Mouse (Mus musculus) heart, embryonic 12.5 days (tissue): ENCODE measurements at regions not wholly inside any gene's neighbourhood (a gene's known extent, or its start where the extent isn't known, plus 50 kb on each side); places are given as distances from the start of the nearest gene placed in this dataset. TPM values are rescaled to one million over a fixed set of nuclear protein-coding genes. Genes with fewer than 3 reads are reported as not detected.
"Not testable (repeated sequence)": the region's sequence is repeated elsewhere in the genome, so short reads cannot be mapped to it uniquely, and the experiment has no call there.

Experiments used
- ATAC-seq: fragments of 200-750 bp; cut with Nextera tagmentation; 2 replicates; pipeline ENCODE4 v1.8.0; 2017; ENCODE audit warnings: moderate TSS enrichment, moderate library complexity; ENCODE audit not compliant: insufficient number of reproducible peaks, low FRiP score
- H3K27ac ChIP-seq: fragments of 300-500 bp; sonication (generic); 2 replicates; pipeline ENCODE4 v1.5.1; 2016; ENCODE audit warnings: mild to moderate bottlenecking, moderate library complexity; ENCODE audit not compliant: poor library complexity, severe bottlenecking
- H3K27me3 ChIP-seq: fragments of 300-500 bp; sonication (generic); replicated peaks from 2 replicates; pipeline ENCODE4 v1.6.1; 2016; ENCODE audit warnings: mild to moderate bottlenecking, moderate library complexity
- H3K36me3 ChIP-seq: fragments of 300-500 bp; sonication (generic); 2 replicates; pipeline ENCODE4 v1.6.1; 2016; ENCODE audit warnings: mild to moderate bottlenecking, moderate library complexity
- H3K4me1 ChIP-seq: fragments of 300-500 bp; sonication (generic); replicated peaks from 2 replicates; pipeline ENCODE4 v1.6.1; 2016; ENCODE audit warnings: mild to moderate bottlenecking
- H3K4me2 ChIP-seq: fragments of 300-500 bp; sonication (generic); 2 replicates; pipeline ENCODE4 v1.6.1; 2016; ENCODE audit warnings: mild to moderate bottlenecking, moderate library complexity
- H3K4me3 ChIP-seq: fragments of 300-500 bp; sonication (generic); 2 replicates; pipeline ENCODE4 v1.5.1; 2016; ENCODE audit warnings: mild to moderate bottlenecking
- H3K9ac ChIP-seq: fragments of 300-500 bp; sonication (generic); 2 replicates; pipeline ENCODE4 v1.6.1; 2016; ENCODE audit warnings: mild to moderate bottlenecking, moderate library complexity
- H3K9me3 ChIP-seq: fragments of 300-500 bp; sonication (generic); replicated peaks from 2 replicates; pipeline ENCODE4 v1.6.1; 2016; ENCODE audit warnings: mild to moderate bottlenecking, moderate library complexity
- WGBS: fragments of 180-500 bp; shearing (Covaris S2); methylation state at CpG from one replicate; pipeline ENCODE4 v1.1.7; 2016; 5-methylcytosine and 5-hydroxymethylcytosine counted together
- microRNA-seq: library from miRNA; unstranded; fragments of <30 nt; microRNA quantifications from one replicate; pipeline ENCODE4, GENCODE M21; 2017

- Histone ChIP-seq H3K4me2 (no peak overlapping the region), H3K4me3 (no peak overlapping the region), H3K27ac (no peak overlapping the region), H3K4me1 (peaks cover 20% of the 10 kb centered on the region), H3K27me3 (no peaks in the 10 kb centered on the region), H3K9ac (no peak overlapping the region), H3K36me3 (no peaks in the 10 kb centered on the region), H3K9me3 (0 out of 2 replicates have a peak, but pooled peaks cover 6% of the 10 kb centered on the region)
- ATAC-seq: no peak
- WGBS: 69% methylated on average over 5 of the region's 5 CpGs
Measured at GRCm38 (mm10) chr7:113694466-113694865, 71.3 kb upstream of the Spon1 start.

- Histone ChIP-seq H3K9ac (no peak overlapping the region), H3K4me1 (peaks cover 6% of the 10 kb centered on the region), H3K9me3 (no peaks in the 10 kb centered on the region), H3K36me3 (no peaks in the 10 kb centered on the region), H3K27me3 (no peaks in the 10 kb centered on the region), H3K4me3 (no peak overlapping the region), H3K4me2 (no peak overlapping the region), H3K27ac (no peak overlapping the region)
- no peak for ATAC-seq
Measured at GRCm38 (mm10) chr7:113705929-113706328, 59.9 kb upstream of the Spon1 start.

- no peak overlapping the region for H3K27ac ChIP-seq
- no peaks in the 10 kb centered on the region for H3K4me1 ChIP-seq
- no peaks in the 10 kb centered on the region for H3K27me3 ChIP-seq
- 68% methylated on average over 2 of the region's 2 CpGs for WGBS
- H3K4me2 ChIP-seq: no peak overlapping the region
- H3K4me3 ChIP-seq: no peak overlapping the region
- no peak for ATAC-seq
- H3K36me3 ChIP-seq: no peaks in the 10 kb centered on the region
- no peaks in the 10 kb centered on the region for H3K9me3 ChIP-seq
- no peak overlapping the region for H3K9ac ChIP-seq
Measured at GRCm38 (mm10) chr7:113707596-113707995, 58.2 kb upstream of the Spon1 start.

GRCm38 (mm10) chr7:113710541-113711270, 55.1 kb upstream of the Spon1 start:
- Histone ChIP-seq H3K9ac (no peak overlapping the region), H3K4me2 (no peak overlapping the region), H3K9me3 (no peaks in the 10 kb centered on the region), H3K27ac (no peak overlapping the region), H3K27me3 (0 out of 2 replicates have a peak, but pooled peaks cover 3% of the 10 kb centered on the region), H3K4me1 (no peaks in the 10 kb centered on the region), H3K36me3 (no peaks in the 10 kb centered on the region), H3K4me3 (no peak overlapping the region)
- no peak for ATAC-seq
- 88% methylated on average over 2 of the region's 2 CpGs for WGBS

GRCm38 (mm10) chr7:113711356-113711755, 54.4 kb upstream of the Spon1 start:
- H3K9ac ChIP-seq, H3K4me2 ChIP-seq, H3K4me3 ChIP-seq, H3K4me1 ChIP-seq, H3K27me3 ChIP-seq, H3K9me3 ChIP-seq, H3K36me3 ChIP-seq, H3K27ac ChIP-seq, ATAC-seq: not testable (repeated sequence)
- WGBS: 73% methylated on average over 3 of the region's 3 CpGs

Small RNA genes lying in the stretch of these regions (microRNA-seq; reads per million reads assigned to microRNA genes)
- not detected for gene Gm23700
